Mouse (Mus musculus): ENCODE results near the gene Eef1akmt1. TPM values are rescaled to one million over a fixed set of nuclear protein-coding genes. Genes with fewer than 3 reads are reported as not detected.
A peak's percentile ranks its signal among the peaks of the same experiment; 100 is the strongest.

Gene Eef1akmt1
- 62.2 and 71.4 TPM in 2 replicates for polyA plus RNA-seq (2015; fragmentation: Nextera tagmentation; extraction: Ambion mirVana)

- ATAC-seq (ENCODE audit: extremely low read depth, insufficient number of reproducible peaks, low FRiP score, low TSS enrichment) = peak; percentile 96
- Histone ChIP-seq H3K9me3 (peaks cover 19% of the 10 kb centered on the region), H3K36me3 (peaks cover 12% of the 10 kb centered on the region), H3K4me1 (peaks cover 6% of the 10 kb centered on the region), H3K4me2 (peak within 1 kb of the TSS; percentile 74), H3K4me3 (peak within 1 kb of the TSS; percentile 72), H3K27me3 (replicated peaks) (no peaks in the 10 kb centered on the region), H3K27ac (replicated peaks) (peak within 1 kb of the TSS; percentile 68), H3K9ac (peak within 1 kb of the TSS; percentile 86)
- WGBS = 7% methylated on average over 35 of the region's 35 CpGs
These were observed at the start of gene Eef1akmt1 for GRCm38 (mm10) chr14:57571155-57572133. Gene Eef1akmt1 (minus strand): TSS chr14:57571612.

GRCm38 (mm10) chr14:57620598-57621236, 49.3 kb upstream of the Eef1akmt1 start:
- Histone ChIP-seq H3K9me3 (no peaks in the 10 kb centered on the region), H3K36me3 (peaks cover 28% of the 10 kb centered on the region), H3K4me2 (no peak overlapping the region), H3K4me3 (no peak overlapping the region), H3K27ac (replicated peaks) (no peak overlapping the region), H3K27me3 (replicated peaks) (no peaks in the 10 kb centered on the region), H3K4me1 (peaks cover 12% of the 10 kb centered on the region), H3K9ac (no peak overlapping the region)
- WGBS = 67% methylated on average over 4 of the region's 4 CpGs
- no peak for ATAC-seq (ENCODE audit: extremely low read depth, insufficient number of reproducible peaks, low FRiP score, low TSS enrichment)

- H3K4me3 ChIP-seq = no peak overlapping the region
- peaks cover 20% of the 10 kb centered on the region; the same call in 1 of the 2 replicates for H3K36me3 ChIP-seq
- whole genome bisulfite sequencing = 54% methylated on average over 2 of the region's 2 CpGs
- no peak overlapping the region for H3K9ac ChIP-seq
- H3K27me3 ChIP-seq (replicated peaks) = no peaks in the 10 kb centered on the region
- no peak overlapping the region for H3K4me2 ChIP-seq
- H3K27ac ChIP-seq (replicated peaks) = no peak overlapping the region
- peaks cover 12% of the 10 kb centered on the region for H3K4me1 ChIP-seq
- no peak for ATAC-seq (ENCODE audit: extremely low read depth, insufficient number of reproducible peaks, low FRiP score, low TSS enrichment)
- H3K9me3 ChIP-seq = no peaks in the 10 kb centered on the region
These were observed 48.1 kb upstream of the Eef1akmt1 start for GRCm38 (mm10) chr14:57619487-57619886.

- Histone ChIP-seq H3K4me1 (peaks cover 14% of the 10 kb centered on the region), H3K27me3 (replicated peaks) (no peaks in the 10 kb centered on the region), H3K4me3 (no peak overlapping the region), H3K9ac (no peak overlapping the region), H3K27ac (replicated peaks) (no peak overlapping the region), H3K4me2 (no peak overlapping the region), H3K36me3 (peaks cover 9% of the 10 kb centered on the region), H3K9me3 (no peaks in the 10 kb centered on the region)
- whole genome bisulfite sequencing = 98% methylated on average over 1 of the region's 1 CpGs
- ATAC-seq (ENCODE audit: extremely low read depth, insufficient number of reproducible peaks, low FRiP score, low TSS enrichment) = no peak
These were observed 46.3 kb upstream of the Eef1akmt1 start for GRCm38 (mm10) chr14:57617675-57618074.

- WGBS = 81% methylated on average over 6 of the region's 6 CpGs
- Histone ChIP-seq H3K4me2 (no peak overlapping the region), H3K27me3 (replicated peaks) (no peaks in the 10 kb centered on the region), H3K4me3 (no peak overlapping the region), H3K36me3 (peaks cover 9% of the 10 kb centered on the region), H3K9ac (no peak overlapping the region), H3K4me1 (peaks cover 14% of the 10 kb centered on the region), H3K9me3 (no peaks in the 10 kb centered on the region), H3K27ac (replicated peaks) (no peak overlapping the region)
- no peak for ATAC-seq (ENCODE audit: extremely low read depth, insufficient number of reproducible peaks, low FRiP score, low TSS enrichment)
These were observed 45.0 kb upstream of the Eef1akmt1 start for GRCm38 (mm10) chr14:57616339-57616965.

- Histone ChIP-seq H3K9me3 (no peaks in the 10 kb centered on the region), H3K4me3 (no peak overlapping the region), H3K27ac (replicated peaks) (no peak overlapping the region), H3K27me3 (replicated peaks) (no peaks in the 10 kb centered on the region), H3K4me1 (peaks cover 17% of the 10 kb centered on the region), H3K36me3 (peaks cover 9% of the 10 kb centered on the region), H3K4me2 (no peak overlapping the region), H3K9ac (no peak overlapping the region)
- no peak for ATAC-seq (ENCODE audit: extremely low read depth, insufficient number of reproducible peaks, low FRiP score, low TSS enrichment)
- whole genome bisulfite sequencing = 85% methylated on average over 6 of the region's 6 CpGs
These were observed 44.4 kb upstream of the Eef1akmt1 start for GRCm38 (mm10) chr14:57615828-57616227.

- Histone ChIP-seq H3K36me3 (peaks cover 13% of the 10 kb centered on the region), H3K4me1 (peaks cover 48% of the 10 kb centered on the region), H3K27me3 (replicated peaks) (peaks cover 12% of the 10 kb centered on the region; the same call in 1 of the 2 replicates), H3K9me3 (no peaks in the 10 kb centered on the region), H3K4me3 (no peak overlapping the region), H3K9ac (no peak overlapping the region), H3K4me2 (no peak overlapping the region), H3K27ac (replicated peaks) (no peak overlapping the region)
- 73% methylated on average over 2 of the region's 2 CpGs for WGBS
- no peak for ATAC-seq (ENCODE audit: extremely low read depth, insufficient number of reproducible peaks, low FRiP score, low TSS enrichment)
These were observed 39.6 kb upstream of the Eef1akmt1 start for GRCm38 (mm10) chr14:57611034-57611433.

GRCm38 (mm10) chr14:57609816-57610329, 38.5 kb upstream of the Eef1akmt1 start:
- Histone ChIP-seq H3K27ac (replicated peaks) (no peak overlapping the region), H3K27me3 (replicated peaks) (peaks cover 12% of the 10 kb centered on the region; the same call in 1 of the 2 replicates), H3K9ac (no peak overlapping the region), H3K4me1 (peaks cover 48% of the 10 kb centered on the region), H3K9me3 (no peaks in the 10 kb centered on the region), H3K4me2 (no peak overlapping the region), H3K36me3 (peaks cover 17% of the 10 kb centered on the region), H3K4me3 (no peak overlapping the region)
- WGBS = 57% methylated on average over 4 of the region's 4 CpGs
- no peak for ATAC-seq (ENCODE audit: extremely low read depth, insufficient number of reproducible peaks, low FRiP score, low TSS enrichment)

GRCm38 (mm10) chr14:57607500-57607899, 36.1 kb upstream of the Eef1akmt1 start:
- Histone ChIP-seq H3K9ac (no peak overlapping the region), H3K4me2 (peak overlapping the region; percentile 24; the same call in 1 of the 2 replicates), H3K27me3 (replicated peaks) (peaks cover 16% of the 10 kb centered on the region), H3K27ac (replicated peaks) (peak overlapping the region; percentile 58), H3K4me3 (no peak overlapping the region), H3K36me3 (peaks cover 36% of the 10 kb centered on the region), H3K9me3 (no peaks in the 10 kb centered on the region), H3K4me1 (peaks cover 41% of the 10 kb centered on the region)
- 11% methylated on average over 1 of the region's 1 CpGs for WGBS
- ATAC-seq (ENCODE audit: extremely low read depth, insufficient number of reproducible peaks, low FRiP score, low TSS enrichment) = peak; percentile 78; the same call in 1 of the 2 replicates

GRCm38 (mm10) chr14:57606663-57607365, 35.4 kb upstream of the Eef1akmt1 start:
- Histone ChIP-seq H3K4me1 (peaks cover 41% of the 10 kb centered on the region), H3K36me3 (peaks cover 42% of the 10 kb centered on the region), H3K9ac (no peak overlapping the region), H3K4me2 (no peak overlapping the region), H3K27me3 (replicated peaks) (peaks cover 16% of the 10 kb centered on the region), H3K27ac (replicated peaks) (peak overlapping the region; percentile 38), H3K4me3 (no peak overlapping the region), H3K9me3 (no peaks in the 10 kb centered on the region)
- 60% methylated on average over 8 of the region's 8 CpGs for WGBS
- ATAC-seq (ENCODE audit: extremely low read depth, insufficient number of reproducible peaks, low FRiP score, low TSS enrichment) = no peak

All from heart, embryonic 13.5 days (tissue).